Mouse (Mus musculus): ENCODE data around the gene Ak3. TPM values are rescaled to one million over a fixed set of nuclear protein-coding genes. Genes with fewer than 3 reads are reported as not detected.
"Not testable (repeated sequence)": the region's sequence is repeated elsewhere in the genome, so short reads cannot be mapped to it uniquely, and the experiment has no call there.

Gene Ak3
- polyA plus RNA-seq, 1 experiment from 2014 or later = 69.8 TPM

DNA sequence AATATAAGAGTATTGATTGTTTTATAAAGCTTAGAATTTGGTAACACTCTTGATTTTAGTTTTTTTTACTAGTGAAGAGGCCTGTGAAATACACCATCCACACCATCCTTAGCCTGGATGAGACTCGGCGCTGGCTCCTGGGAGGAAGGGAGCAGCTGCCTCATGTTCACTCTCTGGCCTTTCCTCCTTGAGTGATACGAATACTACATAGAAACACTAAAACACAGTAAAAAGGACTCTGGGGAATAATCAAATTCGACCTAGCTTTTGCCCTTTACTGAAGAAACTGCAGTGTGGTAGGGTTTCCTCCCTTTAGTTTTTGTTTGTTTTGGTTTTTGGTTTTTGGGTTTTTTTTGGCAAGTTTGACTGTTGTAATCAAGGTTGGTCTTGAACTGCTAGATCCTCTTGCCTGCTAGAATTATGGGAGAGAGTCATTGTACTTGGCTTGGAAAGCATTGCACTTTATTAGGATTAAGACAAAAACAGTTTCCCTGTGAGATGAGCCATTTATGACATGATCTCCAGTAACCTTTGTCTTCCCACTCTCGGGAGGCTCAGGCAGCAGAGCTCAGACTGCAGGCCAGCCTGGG is 33.2 kb downstream of the Ak3 start:
- WGBS = 90% methylated on average over 5 of the region's 5 CpGs
- H3K4me2 ChIP-seq (replicated peaks) = no peak overlapping the region
- no peak overlapping the region for H3K27ac ChIP-seq
- H3K9ac ChIP-seq = no peak overlapping the region
- H3K36me3 ChIP-seq (replicated peaks; ENCODE audit: control insufficient read depth, insufficient read depth) = peaks cover 71% of the 10 kb centered on the region
- H3K4me3 ChIP-seq (replicated peaks; ENCODE audit: low read length) = no peak overlapping the region
- ATAC-seq (ENCODE audit: low FRiP score) = no peak
- H3K9me3 ChIP-seq (ENCODE audit: control insufficient read depth, low read length) = no peaks in the 10 kb centered on the region
- no peaks in the 10 kb centered on the region for H3K27me3 ChIP-seq (ENCODE audit: control insufficient read depth, insufficient read depth, low read length)
- no peaks in the 10 kb centered on the region for H3K4me1 ChIP-seq (replicated peaks; ENCODE audit: control insufficient read depth, insufficient read depth, low read length)
- no peak for DNase-seq (ENCODE audit: low spot score)

DNA sequence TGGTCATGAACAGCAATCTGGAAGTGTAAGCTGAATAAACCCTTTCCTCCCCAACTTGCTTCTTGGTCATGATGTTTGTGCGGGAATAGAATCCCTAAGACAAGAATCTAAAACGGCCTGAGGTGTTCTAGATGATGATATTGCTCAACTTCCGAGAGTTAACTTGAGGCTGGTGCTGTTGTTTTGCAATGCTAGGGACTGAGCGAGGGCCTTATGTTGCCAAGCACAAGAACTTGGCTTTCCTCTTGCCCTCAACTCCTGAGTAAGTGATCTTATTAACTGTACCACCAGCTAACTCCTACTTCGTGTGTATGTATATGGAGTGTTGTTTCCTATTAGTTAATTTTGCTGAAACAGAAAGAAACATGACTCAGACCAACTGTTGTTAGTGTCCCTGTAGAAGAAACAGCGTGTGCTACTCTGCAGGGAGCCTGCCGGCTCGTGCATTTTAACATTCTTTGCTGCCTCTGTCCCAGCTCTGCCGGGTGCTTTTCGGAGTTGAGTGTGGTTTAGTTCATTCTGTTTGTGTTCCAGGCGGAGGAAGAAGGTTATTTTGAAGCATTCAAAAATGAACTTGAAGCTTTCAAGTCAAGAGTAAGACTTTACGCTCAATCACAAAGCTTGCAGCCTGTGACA is 36.3 kb downstream of the Ak3 start:
- no peaks in the 10 kb centered on the region for H3K27me3 ChIP-seq (ENCODE audit: control insufficient read depth, insufficient read depth, low read length)
- H3K9ac ChIP-seq = no peak overlapping the region
- no peak overlapping the region for H3K4me3 ChIP-seq (replicated peaks; ENCODE audit: low read length)
- ATAC-seq (ENCODE audit: low FRiP score) = no peak
- H3K4me1 ChIP-seq (replicated peaks; ENCODE audit: control insufficient read depth, insufficient read depth, low read length) = no peaks in the 10 kb centered on the region
- H3K9me3 ChIP-seq (ENCODE audit: control insufficient read depth, low read length) = no peaks in the 10 kb centered on the region
- WGBS = 91% methylated on average over 12 of the region's 12 CpGs
- H3K27ac ChIP-seq = no peak overlapping the region
- DNase-seq (ENCODE audit: low spot score) = no peak
- H3K4me2 ChIP-seq (replicated peaks) = no peak overlapping the region
- peaks cover 79% of the 10 kb centered on the region for H3K36me3 ChIP-seq (replicated peaks; ENCODE audit: control insufficient read depth, insufficient read depth)

GRCm38 (mm10) chr19:29009046-29009445 is 38.7 kb downstream of the Ak3 start:
- Histone ChIP-seq H3K36me3 (replicated peaks; ENCODE audit: control insufficient read depth, insufficient read depth) (peaks cover 65% of the 10 kb centered on the region), H3K27ac (no peak overlapping the region), H3K4me2 (replicated peaks) (no peak overlapping the region), H3K27me3 (ENCODE audit: control insufficient read depth, insufficient read depth, low read length) (no peaks in the 10 kb centered on the region), H3K9me3 (ENCODE audit: control insufficient read depth, low read length) (no peaks in the 10 kb centered on the region), H3K4me3 (replicated peaks; ENCODE audit: low read length) (no peak overlapping the region), H3K4me1 (replicated peaks; ENCODE audit: control insufficient read depth, insufficient read depth, low read length) (no peaks in the 10 kb centered on the region), H3K9ac (no peak overlapping the region)
- ATAC-seq (ENCODE audit: low FRiP score) (no peak), DNase-seq (ENCODE audit: low spot score) (no peak)
- 94% methylated on average over 11 of the region's 11 CpGs for WGBS

DNA sequence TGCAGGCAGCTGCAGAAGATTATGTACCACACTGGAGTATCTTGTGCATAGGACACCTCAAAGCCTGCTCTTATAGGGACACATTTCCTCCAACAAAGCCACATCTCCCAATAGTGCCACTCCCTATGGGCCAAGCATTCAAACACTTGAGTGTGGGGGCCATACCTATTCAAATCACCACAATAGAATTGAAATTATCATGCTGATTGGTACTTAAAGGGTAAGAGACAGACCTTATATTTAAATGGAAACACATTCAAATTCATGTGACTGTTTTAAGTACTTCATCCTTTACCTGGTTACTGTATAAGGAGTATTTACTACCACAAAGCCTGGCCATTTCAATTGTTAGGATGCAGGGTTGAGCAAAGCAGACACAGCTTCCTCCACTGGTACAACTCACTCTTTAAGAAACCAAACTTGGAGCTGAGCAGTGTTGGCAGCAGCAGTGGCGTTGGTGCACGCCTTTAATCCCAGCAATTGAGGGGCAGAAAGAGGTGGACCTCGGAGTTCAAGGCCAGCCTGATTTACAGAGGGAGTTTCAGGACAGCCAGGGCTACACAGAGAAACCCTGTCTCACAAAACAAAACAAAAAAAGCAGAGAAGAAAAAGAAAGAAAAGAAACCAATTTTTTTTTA is 39.6 kb downstream of the Ak3 start:
- WGBS = 90% methylated on average over 3 of the region's 3 CpGs
- no peaks in the 10 kb centered on the region for H3K9me3 ChIP-seq (ENCODE audit: control insufficient read depth, low read length)
- DNase-seq (ENCODE audit: low spot score) = no peak
- H3K4me2 ChIP-seq (replicated peaks) = no peak overlapping the region
- no peak overlapping the region for H3K27ac ChIP-seq
- H3K4me3 ChIP-seq (replicated peaks; ENCODE audit: low read length) = no peak overlapping the region
- H3K9ac ChIP-seq = no peak overlapping the region; the same call in 1 of the 2 replicates
- H3K27me3 ChIP-seq (ENCODE audit: control insufficient read depth, insufficient read depth, low read length) = no peaks in the 10 kb centered on the region
- no peak for ATAC-seq (ENCODE audit: low FRiP score)
- H3K4me1 ChIP-seq (replicated peaks; ENCODE audit: control insufficient read depth, insufficient read depth, low read length) = no peaks in the 10 kb centered on the region
- peaks cover 59% of the 10 kb centered on the region for H3K36me3 ChIP-seq (replicated peaks; ENCODE audit: control insufficient read depth, insufficient read depth)

GRCm38 (mm10) chr19:29000321-29000720 is 47.4 kb downstream of the Ak3 start:
- H3K4me3 ChIP-seq (replicated peaks; ENCODE audit: low read length); H3K9me3 ChIP-seq (ENCODE audit: control insufficient read depth, low read length); DNase-seq (ENCODE audit: low spot score); H3K9ac ChIP-seq; H3K4me2 ChIP-seq (replicated peaks); ATAC-seq (ENCODE audit: low FRiP score); H3K4me1 ChIP-seq (replicated peaks; ENCODE audit: control insufficient read depth, insufficient read depth, low read length); H3K27me3 ChIP-seq (ENCODE audit: control insufficient read depth, insufficient read depth, low read length); H3K27ac ChIP-seq: not testable (repeated sequence)
- 95% methylated on average over 16 of the region's 16 CpGs for WGBS
- H3K36me3 ChIP-seq (replicated peaks; ENCODE audit: control insufficient read depth, insufficient read depth) = peaks cover 63% of the 10 kb centered on the region

GRCm38 (mm10) chr19:28997976-28998630 is 49.7 kb downstream of the Ak3 start:
- H3K9me3 ChIP-seq (ENCODE audit: control insufficient read depth, low read length) = no peaks in the 10 kb centered on the region
- H3K27me3 ChIP-seq (ENCODE audit: control insufficient read depth, insufficient read depth, low read length) = no peaks in the 10 kb centered on the region
- ATAC-seq (ENCODE audit: low FRiP score) (no peak), DNase-seq (ENCODE audit: low spot score) (no peak)
- WGBS = 96% methylated on average over 4 of the region's 4 CpGs
- peaks cover 66% of the 10 kb centered on the region for H3K36me3 ChIP-seq (replicated peaks; ENCODE audit: control insufficient read depth, insufficient read depth)
- 0 out of 2 replicates have a peak, but pooled peaks cover 3% of the 10 kb centered on the region for H3K4me1 ChIP-seq (replicated peaks; ENCODE audit: control insufficient read depth, insufficient read depth, low read length)
- no peak overlapping the region for H3K27ac ChIP-seq
- H3K4me2 ChIP-seq (replicated peaks) = no peak overlapping the region
- no peak overlapping the region for H3K9ac ChIP-seq
- H3K4me3 ChIP-seq (replicated peaks; ENCODE audit: low read length) = no peak overlapping the region

DNA sequence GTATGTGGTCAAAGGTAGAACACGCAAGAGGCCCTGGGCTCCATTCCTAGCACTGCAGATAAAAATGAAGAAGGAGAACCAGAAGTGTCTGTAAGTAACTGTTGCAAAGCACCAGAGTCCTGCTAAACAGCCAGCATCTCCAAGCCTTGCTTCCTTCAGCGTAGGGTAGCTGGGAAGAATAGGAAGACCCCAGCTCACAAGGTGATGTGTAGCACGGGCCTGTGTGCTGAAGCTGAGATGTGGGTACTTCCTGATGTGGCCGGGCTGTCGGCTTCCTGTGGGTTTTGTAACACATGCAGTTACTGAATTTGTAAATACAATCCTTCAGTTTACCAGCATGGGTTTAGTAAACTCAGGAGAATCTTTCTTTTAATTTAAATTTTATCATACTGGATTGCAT is 52.4 kb downstream of the Ak3 start:
- no peak overlapping the region for H3K27ac ChIP-seq
- WGBS = 91% methylated on average over 5 of the region's 5 CpGs

DNA sequence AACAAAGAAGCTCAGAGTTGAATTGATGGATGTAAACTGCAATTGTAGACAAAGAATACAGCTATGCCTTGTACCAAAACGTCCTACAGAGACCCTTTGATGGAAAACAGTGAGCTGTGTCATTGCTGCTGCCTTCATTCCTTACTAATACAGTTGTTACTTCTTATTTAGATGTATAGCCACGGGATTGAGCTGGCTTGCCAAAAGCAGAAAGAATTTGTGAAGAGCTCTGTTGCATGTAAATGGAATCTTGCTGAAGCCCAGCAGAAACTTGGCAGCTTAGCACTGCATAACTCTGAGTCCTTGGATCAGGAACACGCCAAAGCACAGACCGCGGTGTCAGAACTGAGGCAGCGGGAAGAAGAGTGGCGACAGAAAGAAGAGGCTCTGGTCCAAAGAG is 52.9 kb downstream of the Ak3 start:
- Histone ChIP-seq H3K9ac (no peak overlapping the region), H3K27ac (no peak overlapping the region), H3K4me3 (replicated peaks; ENCODE audit: low read length) (no peak overlapping the region), H3K4me2 (replicated peaks) (no peak overlapping the region), H3K9me3 (ENCODE audit: control insufficient read depth, low read length) (no peaks in the 10 kb centered on the region), H3K27me3 (ENCODE audit: control insufficient read depth, insufficient read depth, low read length) (no peaks in the 10 kb centered on the region), H3K36me3 (replicated peaks; ENCODE audit: control insufficient read depth, insufficient read depth) (peaks cover 41% of the 10 kb centered on the region), H3K4me1 (replicated peaks; ENCODE audit: control insufficient read depth, insufficient read depth, low read length) (peaks cover 13% of the 10 kb centered on the region)
- DNase-seq (ENCODE audit: low spot score) (peak; percentile 29), ATAC-seq (ENCODE audit: low FRiP score) (peak; percentile 47; the same call in 1 of the 2 replicates)
- WGBS = 55% methylated on average over 7 of the region's 7 CpGs

More for the DNA sequence above, 52.4 kb downstream of the Ak3 start:
- Histone ChIP-seq H3K4me3 (replicated peaks; ENCODE audit: low read length) (no peak overlapping the region), H3K36me3 (replicated peaks; ENCODE audit: control insufficient read depth, insufficient read depth) (peaks cover 45% of the 10 kb centered on the region), H3K27me3 (ENCODE audit: control insufficient read depth, insufficient read depth, low read length) (no peaks in the 10 kb centered on the region), H3K4me1 (replicated peaks; ENCODE audit: control insufficient read depth, insufficient read depth, low read length) (peaks cover 13% of the 10 kb centered on the region), H3K9me3 (ENCODE audit: control insufficient read depth, low read length) (no peaks in the 10 kb centered on the region), H3K4me2 (replicated peaks) (no peak overlapping the region), H3K9ac (no peak overlapping the region)
- no peak for DNase-seq (ENCODE audit: low spot score)
- ATAC-seq (ENCODE audit: low FRiP score) = no peak

DNA sequence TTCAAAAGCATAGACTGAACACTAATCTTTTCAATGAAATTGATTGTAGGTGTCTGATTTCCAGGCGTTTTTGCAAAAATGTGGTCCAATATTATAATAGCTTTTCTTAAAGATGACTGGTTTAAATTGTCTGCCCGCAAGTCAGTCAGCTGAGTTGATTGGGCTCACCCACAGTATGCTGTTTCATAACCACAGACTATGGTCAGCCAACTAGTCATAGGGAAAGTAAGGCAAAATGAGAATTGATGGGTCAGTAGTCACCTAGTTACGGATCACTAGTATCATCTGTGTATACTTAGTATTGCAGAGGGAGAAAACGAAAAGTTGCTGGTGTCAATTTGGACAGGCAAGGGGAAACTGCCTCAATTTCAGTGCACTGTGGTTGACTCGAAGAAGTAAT is 56.4 kb downstream of the Ak3 start:
- Histone ChIP-seq H3K4me2 (replicated peaks) (peak overlapping the region; percentile 80), H3K27ac (no peak overlapping the region), H3K4me3 (replicated peaks; ENCODE audit: low read length) (peak overlapping the region; percentile 84), H3K36me3 (replicated peaks; ENCODE audit: control insufficient read depth, insufficient read depth) (peaks cover 19% of the 10 kb centered on the region), H3K9ac (peak overlapping the region; percentile 91), H3K27me3 (ENCODE audit: control insufficient read depth, insufficient read depth, low read length) (no peaks in the 10 kb centered on the region), H3K4me1 (replicated peaks; ENCODE audit: control insufficient read depth, insufficient read depth, low read length) (peaks cover 13% of the 10 kb centered on the region), H3K9me3 (ENCODE audit: control insufficient read depth, low read length) (no peaks in the 10 kb centered on the region)
- 75% methylated on average over 5 of the region's 5 CpGs for WGBS
- no peak for ATAC-seq (ENCODE audit: low FRiP score)
- DNase-seq (ENCODE audit: low spot score) = no peak

Data from hindbrain, embryonic 14.5 days (tissue).